Mouse (Mus musculus): ENCODE results near the gene Mical2.

The Mical2 gene

DNA sequence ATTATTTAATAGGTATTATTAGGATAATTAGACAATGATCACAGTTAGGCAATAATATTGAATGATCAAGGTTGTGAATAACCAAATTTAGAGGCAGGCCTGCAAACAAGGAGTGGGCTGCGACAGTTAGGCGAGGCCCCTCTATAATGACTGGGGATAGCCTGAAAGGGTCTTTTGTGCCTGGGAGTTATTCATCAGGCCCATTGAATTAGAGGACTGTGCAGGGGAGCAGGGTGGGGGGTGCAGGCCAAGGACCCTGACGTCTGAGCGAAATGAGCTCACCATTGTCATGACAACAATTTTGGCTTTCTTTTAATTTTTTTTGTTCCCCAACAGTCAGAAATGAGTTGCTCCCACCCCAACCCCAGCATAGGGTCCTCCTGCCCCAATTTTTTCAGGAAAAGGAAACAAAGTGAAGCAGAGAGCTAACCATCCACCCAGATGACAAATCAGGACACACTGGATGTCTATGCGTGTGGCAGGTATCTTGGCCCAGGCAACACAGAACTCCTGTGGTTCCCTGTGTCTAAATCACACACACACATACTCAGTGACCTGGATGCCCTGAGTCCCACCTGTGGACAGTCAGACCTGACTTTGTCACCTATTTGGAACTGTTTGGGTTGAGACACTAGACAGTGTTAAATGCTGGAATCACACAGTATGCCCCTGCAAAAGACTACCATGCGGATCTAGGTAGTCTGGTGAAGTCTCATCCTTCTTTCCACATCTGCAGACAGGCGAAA is 173.9 kb downstream of the Mical2 start:
- no peak for DNase-seq (ENCODE audit: low spot score in 2 of 2)

DNA sequence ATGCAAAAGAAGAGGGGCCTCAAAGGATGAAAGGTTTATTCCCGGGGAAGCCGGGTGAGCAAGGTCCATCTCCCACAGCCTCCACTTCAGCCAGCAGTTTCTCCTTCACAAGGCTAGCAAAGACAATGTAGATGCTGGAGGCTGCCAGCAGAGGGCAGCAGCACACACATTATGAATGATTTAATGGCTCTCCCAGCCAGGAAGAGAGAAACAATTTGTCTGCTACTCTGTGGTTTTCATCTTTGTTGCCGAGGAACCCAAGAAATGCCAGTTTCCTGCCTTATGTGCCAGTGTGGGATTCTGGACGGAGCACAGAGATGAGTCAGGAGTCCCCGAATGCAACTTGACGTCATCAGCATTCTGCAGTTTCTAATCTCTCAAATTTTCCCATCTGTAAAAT is 174.5 kb downstream of the Mical2 start:
- peak; percentile 55 to 57 for DNase-seq (ENCODE audit: low spot score in 2 of 2)

DNA sequence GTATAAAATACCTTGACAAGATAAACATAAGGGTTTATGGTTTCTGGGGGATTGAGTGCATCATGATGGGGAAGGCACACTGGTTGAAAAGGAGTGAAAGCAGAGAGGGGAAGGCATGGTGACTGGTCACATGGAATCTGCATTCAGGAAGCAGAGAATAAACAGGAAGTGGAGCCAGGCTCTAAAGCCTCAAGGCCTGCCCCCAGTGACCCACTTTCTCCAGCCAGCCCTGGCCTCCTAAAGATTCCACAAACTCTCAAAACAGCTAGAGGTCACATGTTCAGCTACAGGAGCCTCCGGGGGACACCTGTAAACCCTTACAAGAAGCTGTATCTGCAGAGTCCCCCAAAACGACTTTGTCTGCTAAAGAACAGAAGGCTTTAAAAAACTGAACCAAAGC is 179.4 kb downstream of the Mical2 start:
- no peak for DNase-seq (ENCODE audit: low spot score in 2 of 2)

DNA sequence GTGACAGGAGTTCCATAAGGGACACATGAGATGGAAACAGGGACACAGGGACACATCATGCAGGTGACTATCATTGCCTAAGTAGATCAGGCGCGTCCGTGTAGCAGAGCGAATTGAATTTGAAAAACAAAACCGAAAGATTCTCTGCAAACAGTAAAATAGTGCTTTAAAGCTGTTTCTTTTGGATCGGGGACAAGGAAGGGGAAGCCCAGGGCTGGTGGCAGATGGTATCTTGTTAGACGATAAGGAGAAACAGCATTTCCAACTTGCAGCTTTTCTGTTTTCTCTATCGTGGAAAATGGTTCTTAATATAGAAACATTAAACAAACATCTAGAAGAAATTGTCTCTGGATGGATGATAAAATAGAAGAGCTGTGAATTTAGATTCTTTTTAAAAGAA is 179.9 kb downstream of the Mical2 start:
- no peak for DNase-seq (ENCODE audit: low spot score in 2 of 2)

DNA sequence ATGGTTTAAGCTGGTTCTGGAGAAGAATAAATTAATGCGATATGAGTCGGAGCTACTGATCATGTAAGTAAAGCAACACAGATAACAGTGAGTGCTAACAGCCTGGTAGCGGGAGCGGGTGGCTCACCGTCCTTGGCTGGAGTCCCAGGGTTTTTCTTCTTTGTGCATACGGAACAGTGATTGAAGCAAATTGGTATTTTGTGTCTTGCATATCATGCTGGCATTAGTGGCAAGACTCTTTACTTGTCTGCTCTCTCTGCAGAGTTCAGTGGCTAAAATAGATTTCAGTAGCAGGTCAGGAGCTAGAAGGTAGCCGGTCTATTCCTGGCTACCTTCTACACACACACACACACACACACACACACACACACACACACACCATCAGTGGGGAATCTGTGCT is 181.9 kb downstream of the Mical2 start:
- no peak for DNase-seq (ENCODE audit: low spot score in 2 of 2)

DNA sequence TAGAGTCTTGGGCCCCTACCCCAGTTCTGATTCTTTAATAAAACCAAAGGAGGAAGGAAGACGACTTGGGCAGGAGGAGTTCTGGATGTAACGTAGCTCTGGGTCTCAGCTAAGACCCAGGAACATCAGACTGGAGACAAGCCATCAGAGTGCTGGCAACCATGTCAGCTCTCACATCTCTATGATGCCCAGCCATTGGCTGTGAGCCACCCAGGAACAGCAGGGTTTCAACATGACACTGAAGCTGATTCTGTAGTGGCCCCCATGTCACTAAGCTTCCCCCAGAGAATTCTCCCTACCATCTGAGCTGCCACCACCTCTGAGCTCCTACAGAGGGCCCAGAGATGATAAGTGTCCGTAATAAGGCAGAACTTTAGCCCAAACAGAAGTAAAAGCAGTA is 184.3 kb downstream of the Mical2 start:
- DNase-seq (ENCODE audit: low spot score in 2 of 2): no peak

DNA sequence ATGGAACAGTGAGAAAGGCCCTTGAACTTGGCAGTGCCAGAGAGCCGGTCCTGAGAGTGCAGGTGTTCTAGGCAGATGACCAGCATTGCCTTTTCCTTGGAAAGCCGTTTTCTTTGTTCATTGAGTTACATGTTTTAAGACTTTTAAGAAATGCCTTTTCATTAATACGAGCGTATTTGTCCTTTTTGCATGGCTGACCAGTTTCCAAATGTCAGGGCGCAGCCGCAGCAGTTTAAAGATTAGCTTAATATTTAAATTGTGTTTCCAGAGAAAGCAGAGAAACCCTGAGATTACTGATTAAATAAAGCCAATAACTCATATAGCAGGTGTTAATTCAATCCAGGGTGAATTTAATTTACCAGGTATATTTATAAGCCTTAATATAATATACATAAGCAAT is 187.6 kb downstream of the Mical2 start:
- DNase-seq (ENCODE audit: low spot score in 2 of 2): no peak

DNA sequence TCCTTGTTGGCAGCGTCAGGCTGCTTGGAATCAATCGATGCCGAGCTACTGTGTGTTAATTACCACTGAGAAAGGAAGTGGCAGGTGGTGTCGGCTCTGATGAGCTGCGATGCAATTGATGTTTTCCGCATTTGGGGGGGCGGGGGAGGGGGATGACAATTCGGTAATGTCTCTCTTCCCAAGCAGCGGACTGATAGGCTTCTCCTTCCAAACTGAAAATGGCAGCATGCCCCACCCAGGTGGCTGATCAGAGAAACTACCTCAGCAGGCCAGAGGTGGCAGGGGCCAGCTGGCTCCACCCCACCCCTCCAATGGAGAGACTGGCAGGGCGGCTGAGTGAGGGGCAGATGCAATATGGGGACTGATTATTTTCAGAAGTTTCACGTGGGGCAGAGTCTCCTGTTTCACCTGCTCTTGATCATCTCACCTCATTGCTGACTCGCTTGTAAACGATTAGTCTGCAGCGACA is 190.4 kb downstream of the Mical2 start:
- DNase-seq (ENCODE audit: low spot score in 2 of 2): no peak

DNA sequence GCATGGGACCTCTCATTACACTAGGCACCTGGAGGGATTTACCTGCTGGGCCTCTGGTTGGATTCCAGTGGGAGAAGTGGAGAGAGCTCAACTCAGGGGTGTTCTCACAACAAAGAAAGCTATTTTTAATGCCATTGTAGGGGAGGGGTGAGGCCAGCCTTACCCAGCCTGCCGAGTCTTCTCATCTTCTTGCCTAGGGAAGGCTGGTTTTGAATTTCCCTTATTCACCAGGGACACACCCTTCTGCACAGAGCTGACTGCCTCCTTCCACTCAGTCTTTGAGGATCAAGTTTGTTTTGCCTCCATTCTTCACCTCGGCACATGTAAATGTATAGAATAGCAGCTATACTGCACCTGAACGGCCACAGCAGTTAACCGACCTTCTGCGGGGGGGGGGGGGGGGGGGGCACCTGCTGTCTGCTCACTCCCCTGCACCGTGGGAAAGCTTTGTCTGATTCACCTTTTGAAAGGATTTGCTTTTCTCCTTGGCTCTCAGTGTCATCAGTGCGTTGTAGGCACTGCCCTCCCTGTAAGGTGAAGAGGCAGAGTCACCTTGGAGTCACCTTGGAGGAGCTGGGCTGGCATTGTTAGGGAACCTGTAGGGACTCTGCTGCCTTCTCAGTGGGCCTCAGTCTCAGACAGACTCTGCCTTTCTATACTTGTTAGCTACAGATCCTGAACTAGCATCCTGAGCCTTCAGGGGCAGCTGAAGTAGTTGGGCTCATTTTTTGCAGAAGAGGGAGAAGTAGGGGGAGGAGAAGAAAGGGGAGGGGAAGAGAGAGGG is 191.3 kb downstream of the Mical2 start:
- no peak for DNase-seq (ENCODE audit: low spot score in 2 of 2)

DNA sequence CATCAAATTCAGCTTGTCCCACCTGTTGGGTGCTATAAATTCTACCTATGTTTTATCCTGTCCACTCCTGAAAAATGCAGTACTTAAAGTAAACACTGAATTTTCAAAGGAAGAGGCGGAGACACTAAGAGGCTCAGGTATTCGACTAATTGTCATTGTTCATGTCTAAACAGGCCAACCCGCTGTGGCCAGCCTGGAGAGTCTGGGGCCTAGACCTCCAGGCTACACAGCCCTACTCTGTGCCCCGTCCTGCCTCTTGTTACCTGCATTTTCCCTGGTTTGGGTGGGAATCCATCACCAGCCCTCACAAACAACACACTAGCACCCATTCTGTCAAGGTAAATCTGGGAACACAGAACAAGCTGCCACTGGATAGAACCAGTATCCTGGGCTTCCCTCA is 191.9 kb downstream of the Mical2 start:
- DNase-seq (ENCODE audit: low spot score in 2 of 2): no peak

DNA sequence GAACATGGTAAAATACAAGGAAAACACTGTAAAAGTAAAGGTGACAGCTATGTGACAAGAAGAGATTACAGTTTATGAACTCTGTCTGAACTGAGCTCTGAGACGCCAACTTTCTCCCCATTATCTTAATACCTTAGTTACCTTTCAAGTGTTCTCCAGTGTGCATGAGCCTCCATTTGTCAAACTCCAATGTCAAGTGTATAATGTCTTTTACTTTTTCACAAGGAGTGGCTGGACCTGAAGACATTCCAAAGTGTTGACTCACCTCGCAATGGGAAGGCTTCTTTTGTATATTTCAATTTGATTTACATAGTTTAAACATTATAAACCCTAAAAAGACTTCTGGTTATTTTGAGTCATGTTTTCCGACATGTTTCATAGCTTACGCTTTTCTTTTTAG is 197.8 kb downstream of the Mical2 start:
- no peak for DNase-seq (ENCODE audit: low spot score in 2 of 2)

DNA sequence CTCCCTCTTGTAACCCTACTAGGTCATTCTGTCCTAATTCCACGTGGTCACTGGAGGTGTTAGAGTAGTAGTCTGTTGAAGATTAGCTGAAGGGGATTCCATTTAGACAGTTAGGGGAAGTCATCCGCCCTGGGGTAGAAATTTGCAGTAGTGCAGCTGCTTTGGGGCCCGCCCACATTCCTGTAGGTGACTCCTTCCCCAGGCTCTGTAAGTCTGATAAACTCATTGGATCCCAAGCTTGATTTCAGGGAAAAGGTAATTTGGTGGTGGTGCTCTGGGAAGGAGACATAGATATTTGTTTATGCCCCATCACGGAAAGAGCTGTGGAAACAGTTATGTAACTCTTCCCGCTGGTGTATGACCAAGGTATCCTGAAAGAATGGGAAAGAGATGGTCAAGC is 201.2 kb downstream of the Mical2 start:
- no peak for DNase-seq (ENCODE audit: low spot score in 2 of 2)

DNA sequence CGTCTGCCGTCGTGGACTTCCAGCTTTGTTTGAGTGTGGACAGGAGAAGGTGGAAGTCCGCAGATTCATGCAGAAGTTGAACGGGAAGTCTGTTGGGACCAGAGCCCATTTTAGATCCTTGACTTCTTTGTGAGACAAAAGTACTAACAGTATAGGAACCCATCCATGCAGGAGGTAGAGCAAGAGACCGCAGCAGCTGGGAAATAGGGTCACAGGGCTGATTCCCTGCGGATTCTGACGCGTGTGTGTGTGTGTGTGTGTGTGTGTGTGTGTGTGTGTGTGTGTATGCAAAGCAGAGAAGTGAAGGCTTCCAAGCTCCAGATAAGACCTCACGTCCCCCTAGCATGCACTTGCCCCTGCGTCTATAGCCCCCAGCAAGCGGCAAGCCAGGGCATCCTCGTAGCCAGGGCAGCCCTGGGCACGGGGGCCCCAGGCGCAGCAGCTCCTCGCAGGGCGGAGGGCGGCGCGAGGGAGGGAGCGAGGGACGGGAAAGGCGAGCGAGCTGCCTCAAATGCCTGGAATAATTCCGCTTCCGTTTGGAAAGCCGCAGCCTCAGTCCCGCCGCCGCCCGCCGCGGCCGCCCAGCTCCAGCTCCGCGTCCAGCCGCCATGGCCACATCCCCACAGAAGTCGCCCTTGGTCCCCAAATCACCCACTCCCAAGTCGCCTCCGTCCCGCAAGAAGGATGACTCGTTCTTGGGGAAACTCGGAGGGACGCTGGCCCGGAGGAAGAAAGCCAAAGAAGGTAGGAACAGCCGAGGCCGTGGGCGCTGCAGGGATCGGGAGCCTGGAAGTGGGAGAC is 201.9 kb downstream of the Mical2 start, which contains the start of gene Parva:
Gene Parva, plus strand, starts transcription at position 149 of the 801 bp plus-strand sequence.
- peak; percentile 49 to 81 for DNase-seq (ENCODE audit: low spot score in 2 of 2)

DNA sequence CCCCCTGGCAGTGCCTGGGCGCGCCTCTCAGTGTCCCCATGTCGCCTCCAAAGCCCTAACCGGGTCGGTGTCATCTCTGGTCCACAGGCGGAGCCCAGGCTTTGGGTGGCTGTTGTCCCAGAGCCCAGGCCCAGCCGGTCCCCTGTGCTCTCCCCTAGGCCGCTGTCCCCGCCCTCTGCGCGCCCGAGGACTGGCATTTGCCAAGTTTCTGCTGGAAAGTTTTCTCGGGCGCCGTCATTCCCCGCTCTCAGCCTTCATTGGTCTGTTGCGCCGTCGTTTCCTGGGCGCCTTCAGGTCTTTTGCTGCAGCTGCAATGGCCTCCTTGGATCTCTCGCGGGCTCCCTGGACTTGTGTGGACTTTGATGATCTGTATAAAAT is 202.5 kb downstream of the Mical2 start:
- DNase-seq (ENCODE audit: low spot score in 2 of 2): peak in 1 of 2 experiments; percentile 83

DNA sequence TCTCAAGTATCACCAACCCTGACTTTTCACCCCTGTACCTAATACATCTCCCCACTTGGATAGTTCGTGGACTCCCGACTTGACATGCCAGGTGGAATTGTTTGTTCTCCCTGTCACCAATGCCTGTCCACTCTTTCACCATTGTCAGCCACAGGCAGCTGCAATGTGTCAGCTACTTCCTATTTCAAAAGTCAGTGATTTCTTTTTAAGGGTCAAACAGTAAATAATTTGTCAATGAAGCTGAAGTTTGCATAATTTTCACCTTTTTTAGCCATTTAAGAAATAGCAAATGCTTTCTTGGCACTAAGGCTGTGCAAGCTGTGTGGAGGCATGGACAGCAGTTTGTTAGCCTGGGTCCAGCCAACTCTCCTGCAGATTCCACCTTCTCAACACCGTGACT is 214.2 kb downstream of the Mical2 start:
- DNase-seq (ENCODE audit: low spot score in 2 of 2): no peak

DNA sequence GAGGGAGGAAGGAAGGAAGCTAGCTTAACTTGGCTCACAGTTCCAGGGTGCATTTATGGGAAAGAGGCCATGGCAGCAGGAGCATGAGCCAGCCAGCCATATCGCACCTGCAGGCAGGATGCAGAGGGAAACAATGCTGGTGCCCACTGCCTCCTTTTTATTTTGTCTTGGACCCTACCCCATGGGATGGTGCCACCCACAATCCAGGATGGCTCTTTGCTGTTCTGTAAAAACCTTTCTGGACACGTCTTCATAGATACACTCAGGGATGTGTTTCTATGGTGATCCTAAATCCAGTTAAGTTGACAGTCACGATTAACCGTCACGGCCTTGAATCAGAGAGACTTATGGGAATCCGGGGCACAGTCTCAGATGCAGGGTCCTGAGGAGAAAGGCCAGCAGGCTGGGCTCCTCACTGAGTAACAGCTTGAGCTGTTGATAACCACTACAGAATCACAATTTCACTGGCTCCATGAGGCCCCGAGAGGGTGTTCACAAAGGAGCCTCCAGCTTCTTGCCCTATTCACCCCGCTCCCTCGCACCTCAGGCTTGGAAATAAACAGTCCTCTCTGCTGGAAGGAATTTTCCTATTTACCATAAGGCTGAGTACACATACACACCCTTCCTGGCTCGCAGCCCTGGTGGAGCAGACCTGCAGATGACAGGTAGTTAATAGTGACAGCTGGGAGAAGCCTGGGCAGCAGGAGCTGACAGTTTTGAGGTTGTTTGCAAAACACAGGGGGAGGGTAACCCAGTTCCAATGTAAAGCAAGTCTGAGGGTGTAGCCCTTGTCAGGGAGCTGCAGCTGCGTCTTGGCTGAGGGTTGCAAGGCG is 218.7 kb downstream of the Mical2 start:
- peak; percentile 31 to 40 for DNase-seq (ENCODE audit: low spot score in 2 of 2)

DNA sequence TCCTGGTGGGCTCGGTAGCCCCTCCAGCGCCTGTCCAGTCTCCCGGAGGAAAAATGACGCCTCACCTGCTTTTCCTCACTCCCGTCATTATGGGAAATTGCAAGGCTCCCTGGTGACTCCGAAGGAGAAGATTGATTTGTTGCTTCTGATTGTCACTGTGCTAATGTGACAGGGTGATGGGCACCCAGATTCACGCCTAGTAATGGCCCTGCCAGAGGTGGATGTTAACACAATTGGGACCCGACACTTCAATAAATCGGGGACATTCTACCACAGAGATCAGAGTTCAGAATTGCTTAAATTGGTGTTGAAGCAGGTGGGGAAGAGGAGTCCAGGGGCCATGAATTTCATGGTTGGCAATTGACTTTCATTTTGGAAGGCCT is 219.3 kb downstream of the Mical2 start:
- no peak for DNase-seq (ENCODE audit: low spot score in 2 of 2)

DNA sequence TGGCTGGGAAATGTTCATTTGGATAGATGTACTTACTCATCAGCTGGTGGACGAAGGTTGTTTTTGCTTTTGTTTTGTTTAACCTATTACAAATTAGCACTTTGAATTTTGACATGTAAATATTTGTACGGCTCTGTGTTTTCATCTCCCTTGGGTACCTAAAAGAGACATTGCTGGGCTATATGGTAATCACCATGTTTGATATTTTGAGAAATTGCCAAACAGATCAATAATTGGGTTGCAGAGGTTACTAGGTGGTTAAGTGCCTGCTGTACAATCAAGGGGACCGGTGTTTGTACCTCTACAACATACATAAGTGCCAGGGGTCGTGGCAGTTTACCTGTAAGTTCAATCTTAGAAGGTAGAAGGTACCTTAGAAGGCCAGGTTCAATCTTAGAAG is 220.8 kb downstream of the Mical2 start:
- DNase-seq (ENCODE audit: low spot score in 2 of 2): no peak

DNA sequence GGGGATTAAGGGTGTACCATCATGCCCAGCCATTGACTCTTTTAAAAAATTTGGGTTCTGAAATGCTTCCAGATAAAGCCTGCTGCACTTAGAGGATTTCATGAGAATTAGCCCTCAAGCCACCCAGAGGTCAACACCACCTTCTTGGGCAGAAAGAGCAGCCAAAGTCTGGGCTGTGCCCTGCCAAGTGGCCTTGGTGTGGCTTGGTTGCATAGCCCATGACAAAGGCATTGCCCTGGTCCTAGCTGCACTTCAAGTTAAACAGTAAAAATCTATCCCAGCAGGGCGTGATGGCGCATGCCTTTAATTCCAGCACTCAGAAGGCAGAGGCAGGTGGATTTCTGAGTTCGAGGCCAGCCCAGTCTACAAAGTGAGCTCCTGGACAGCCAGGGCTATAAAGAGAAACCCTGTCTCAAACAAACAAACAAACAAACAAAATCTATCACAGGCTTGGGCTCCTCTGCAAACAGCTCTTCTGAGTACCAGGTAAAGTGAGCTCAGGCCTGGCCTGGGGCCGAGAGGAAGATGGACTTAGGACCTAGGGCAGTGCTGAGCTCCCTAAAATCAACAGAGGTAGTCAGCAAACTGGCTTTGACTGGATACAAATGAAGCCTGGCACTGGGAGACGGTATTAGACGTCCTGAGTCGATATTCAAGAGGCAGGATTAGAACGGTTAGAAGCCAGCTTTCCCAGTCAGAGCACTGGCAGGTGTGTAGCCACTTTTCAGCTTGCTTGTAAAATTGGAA is 224.5 kb downstream of the Mical2 start:
- no peak for DNase-seq (ENCODE audit: low spot score in 2 of 2)

DNA sequence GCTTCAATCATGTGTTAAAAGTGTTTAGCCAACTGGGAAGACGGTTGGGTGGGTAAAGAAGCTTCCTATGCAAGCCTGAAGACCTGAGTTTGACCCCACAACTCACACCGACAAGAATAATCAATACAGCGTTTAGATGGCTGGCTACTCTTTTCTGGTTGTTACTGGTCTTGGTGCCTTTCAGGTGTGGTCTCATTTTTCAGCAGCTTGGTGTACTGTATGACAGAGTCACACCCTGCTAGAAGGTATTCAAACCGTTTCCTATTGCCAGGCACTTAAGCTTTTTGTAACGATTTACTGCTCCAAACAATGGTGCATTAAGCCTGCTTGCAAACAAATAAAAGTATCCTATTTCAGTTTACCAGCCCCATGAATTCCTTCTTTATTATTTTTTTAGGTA is 226.8 kb downstream of the Mical2 start:
- DNase-seq (ENCODE audit: low spot score in 2 of 2): no peak

DNA sequence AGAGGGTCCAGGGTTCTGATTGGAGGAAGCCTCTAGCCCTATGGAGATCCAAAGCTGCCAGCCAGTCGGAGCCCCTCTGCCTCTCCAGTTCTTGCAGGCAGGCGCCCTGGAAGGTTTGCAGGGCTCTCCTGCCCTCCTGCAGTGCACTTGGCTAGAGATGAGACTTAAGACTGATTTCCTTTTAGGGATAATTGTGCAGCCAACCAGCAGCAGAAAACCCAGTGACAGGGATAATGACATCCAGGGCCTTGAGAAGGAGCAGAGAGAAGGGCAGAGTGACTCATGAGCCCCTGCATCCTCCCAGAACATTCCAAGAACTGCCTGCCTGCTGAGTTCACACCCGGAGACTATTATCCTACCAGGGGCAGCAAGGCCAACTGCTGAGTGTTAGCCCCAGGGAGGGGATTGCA is 228.2 kb downstream of the Mical2 start:
- peak in 1 of 2 experiments; percentile 26 for DNase-seq (ENCODE audit: low spot score in 2 of 2)

All from urinary bladder, adult 18-20 months (tissue).